Mouse (Mus musculus): Measurements from ENCODE around the gene Il1r1. TPM values are rescaled to one million over a fixed set of nuclear protein-coding genes. Genes with fewer than 3 reads are reported as not detected.

Il1r1 gene
- polyA plus RNA-seq, 1 experiment = 1.9 TPM

DNA sequence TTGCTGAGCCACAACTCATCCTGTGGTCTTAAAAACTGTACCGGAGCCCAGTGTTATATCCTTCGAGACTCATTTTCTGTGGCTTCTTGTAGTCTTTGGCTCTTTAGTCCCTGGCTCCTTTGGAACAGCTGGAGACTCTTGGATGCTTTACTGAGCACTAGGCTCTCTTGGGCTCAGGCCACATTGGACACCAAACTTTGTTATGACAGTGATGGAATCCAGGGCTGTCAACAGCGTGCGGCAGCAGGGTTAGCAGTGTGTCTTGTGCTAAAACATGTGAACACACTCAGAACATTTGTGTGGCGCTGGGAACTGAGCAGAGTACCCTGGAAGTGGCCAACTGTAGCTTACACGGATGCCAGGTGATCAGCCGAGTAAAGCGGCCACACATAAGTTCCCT, 38.8 kb downstream of the Il1r1 start:
- TF ChIP-seq POLR2A (IDR thresholded peaks at IDR 0.05; ENCODE audit: extremely low read depth, insufficient read depth, low read length) = no peak
- TF ChIP-seq CTCF (IDR thresholded peaks at IDR 0.05; ENCODE audit: extremely low read depth, insufficient read depth, low read length) = no peak
- Histone ChIP-seq H3K27ac (ENCODE audit: insufficient read depth, low read length) (no peak overlapping the region), H3K4me1 (ENCODE audit: control insufficient read depth, insufficient read depth, low read length) (0 out of 2 replicates have a peak, but pooled peaks cover 2% of the 10 kb centered on the region), H3K4me3 (ENCODE audit: insufficient read depth, low read length) (no peak overlapping the region)

DNA sequence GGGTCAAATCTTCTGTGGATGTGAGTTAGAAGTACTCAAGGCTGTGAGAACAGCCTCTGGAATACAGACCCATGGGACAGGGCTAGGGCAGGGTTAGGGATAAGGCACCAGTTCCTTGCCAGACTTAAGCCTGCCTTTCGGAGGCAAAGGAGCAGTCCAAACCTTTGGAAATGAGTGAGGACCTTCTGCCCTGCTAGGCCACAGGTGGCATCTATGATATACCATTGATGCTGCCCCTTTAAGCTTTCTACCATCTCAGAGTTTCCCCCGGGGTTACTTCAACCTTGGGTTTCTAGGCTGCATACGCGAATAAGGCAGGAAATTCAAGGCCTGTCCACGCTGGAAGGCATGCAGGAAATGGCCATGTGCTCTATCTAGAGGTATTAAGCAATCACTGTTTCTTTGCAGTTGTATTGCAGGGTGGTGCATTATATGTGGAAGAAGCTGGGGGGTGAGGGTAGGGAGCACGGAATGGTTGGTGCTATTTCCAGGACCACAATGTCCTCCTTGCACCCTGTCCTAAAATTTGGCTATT, 40.5 kb downstream of the Il1r1 start:
- H3K4me3 ChIP-seq (ENCODE audit: insufficient read depth, low read length) = no peak overlapping the region
- 0 out of 2 replicates have a peak, but pooled peaks cover 2% of the 10 kb centered on the region for H3K4me1 ChIP-seq (ENCODE audit: control insufficient read depth, insufficient read depth, low read length)
- no peak overlapping the region for H3K27ac ChIP-seq (ENCODE audit: insufficient read depth, low read length)
- TF ChIP-seq CTCF (IDR thresholded peaks at IDR 0.05; ENCODE audit: extremely low read depth, insufficient read depth, low read length) (no peak), POLR2A (IDR thresholded peaks at IDR 0.05; ENCODE audit: extremely low read depth, insufficient read depth, low read length) (no peak)

DNA sequence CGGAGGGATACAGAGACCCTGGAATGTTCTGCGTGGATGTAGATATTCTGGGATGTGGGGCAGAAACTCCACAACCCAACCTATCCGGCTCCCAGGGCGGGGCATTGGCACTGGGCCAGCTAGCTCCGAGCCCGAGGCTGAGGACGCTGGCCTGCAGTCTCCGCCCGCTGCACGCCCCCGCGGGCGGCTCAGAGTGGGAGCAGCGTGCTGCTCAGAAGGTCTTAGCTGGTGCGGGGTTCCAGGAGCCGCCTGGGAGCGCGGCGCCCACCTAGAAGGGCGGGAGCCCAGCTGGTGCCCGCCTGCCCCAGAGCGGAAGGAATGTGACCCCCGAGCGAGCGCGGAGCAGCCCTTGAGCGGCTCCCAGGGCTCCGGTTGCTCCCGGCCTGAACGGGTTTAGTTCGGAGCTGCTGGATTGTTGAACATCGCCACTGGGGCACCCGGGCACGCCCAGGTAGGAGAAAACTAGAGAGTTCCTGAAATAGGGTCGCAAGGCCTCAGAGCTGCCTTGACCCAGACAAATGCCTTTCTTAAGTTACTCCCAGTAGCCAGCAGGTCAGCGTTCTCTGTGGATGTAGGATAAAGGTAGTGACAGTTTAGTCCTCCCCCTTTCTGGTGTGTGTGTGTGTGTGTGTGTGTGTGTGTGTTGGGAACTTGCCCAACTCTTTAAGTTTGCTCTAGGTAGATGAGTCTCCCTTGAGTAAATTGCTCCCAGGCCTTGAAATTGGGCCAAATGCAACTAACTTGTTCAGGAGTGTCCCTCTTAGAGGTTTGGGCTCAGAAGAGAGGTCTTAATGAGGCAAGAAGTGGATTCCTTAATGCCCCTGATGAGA, 41.8 kb downstream of the Il1r1 start:
- 0 out of 2 replicates have a peak overlapping the region, but pooled peaks have one; percentile 21 for H3K27ac ChIP-seq (ENCODE audit: insufficient read depth, low read length)
- TF ChIP-seq POLR2A (IDR thresholded peaks at IDR 0.05; ENCODE audit: extremely low read depth, insufficient read depth, low read length) (no peak), CTCF (IDR thresholded peaks at IDR 0.05; ENCODE audit: extremely low read depth, insufficient read depth, low read length) (no peak)
- H3K4me1 ChIP-seq (ENCODE audit: control insufficient read depth, insufficient read depth, low read length) = 0 out of 2 replicates have a peak, but pooled peaks cover 2% of the 10 kb centered on the region
- peak overlapping the region; percentile 34 for H3K4me3 ChIP-seq (ENCODE audit: insufficient read depth, low read length)

DNA sequence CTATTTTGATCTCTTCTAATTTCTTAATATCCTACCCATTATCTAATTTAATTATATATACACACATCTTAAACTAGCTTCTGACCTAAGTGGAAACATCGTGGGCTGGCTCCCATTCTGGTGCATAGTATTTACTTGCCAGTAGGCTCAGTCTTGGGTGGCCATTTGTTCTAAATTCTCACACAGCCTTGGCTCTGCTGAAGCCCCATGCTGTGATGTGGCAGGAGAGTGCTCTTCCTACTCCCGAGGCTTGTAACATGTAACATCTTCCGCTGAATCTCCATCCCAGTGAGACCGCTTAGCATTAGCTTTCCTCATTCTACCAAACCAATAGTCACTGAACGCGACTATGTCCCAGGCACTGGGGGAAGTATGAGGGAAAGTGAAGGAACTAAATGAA, 43.0 kb downstream of the Il1r1 start:
- TF ChIP-seq CTCF (IDR thresholded peaks at IDR 0.05; ENCODE audit: extremely low read depth, insufficient read depth, low read length) (no peak), POLR2A (IDR thresholded peaks at IDR 0.05; ENCODE audit: extremely low read depth, insufficient read depth, low read length) (no peak)
- no peak overlapping the region for H3K27ac ChIP-seq (ENCODE audit: insufficient read depth, low read length)
- 0 out of 2 replicates have a peak, but pooled peaks cover 2% of the 10 kb centered on the region for H3K4me1 ChIP-seq (ENCODE audit: control insufficient read depth, insufficient read depth, low read length)
- no peak overlapping the region for H3K4me3 ChIP-seq (ENCODE audit: insufficient read depth, low read length)

DNA sequence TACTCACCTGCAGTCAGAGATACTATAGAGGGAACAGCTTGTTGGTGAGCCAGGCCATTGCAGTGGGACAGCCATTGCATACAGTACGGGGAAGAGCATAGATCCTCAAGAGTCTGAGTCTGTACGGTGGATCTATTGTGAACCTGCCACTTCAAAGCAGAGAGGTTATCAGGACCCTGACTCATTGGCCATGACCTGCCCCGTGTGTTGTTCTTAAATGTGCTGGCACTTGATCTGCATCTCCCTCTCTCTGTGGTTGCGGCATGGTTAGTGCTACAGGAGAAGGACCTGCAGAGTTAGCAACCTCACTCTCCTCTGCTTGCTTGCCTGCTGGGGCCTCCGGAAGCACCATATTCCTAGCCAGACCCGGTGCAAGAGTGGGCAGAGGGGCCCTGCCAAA, 43.7 kb downstream of the Il1r1 start:
- Histone ChIP-seq H3K4me3 (ENCODE audit: insufficient read depth, low read length) (no peak overlapping the region), H3K4me1 (ENCODE audit: control insufficient read depth, insufficient read depth, low read length) (0 out of 2 replicates have a peak, but pooled peaks cover 2% of the 10 kb centered on the region), H3K27ac (ENCODE audit: insufficient read depth, low read length) (no peak overlapping the region)
- TF ChIP-seq POLR2A (IDR thresholded peaks at IDR 0.05; ENCODE audit: extremely low read depth, insufficient read depth, low read length) = no peak
- no peak for TF ChIP-seq CTCF (IDR thresholded peaks at IDR 0.05; ENCODE audit: extremely low read depth, insufficient read depth, low read length)

DNA sequence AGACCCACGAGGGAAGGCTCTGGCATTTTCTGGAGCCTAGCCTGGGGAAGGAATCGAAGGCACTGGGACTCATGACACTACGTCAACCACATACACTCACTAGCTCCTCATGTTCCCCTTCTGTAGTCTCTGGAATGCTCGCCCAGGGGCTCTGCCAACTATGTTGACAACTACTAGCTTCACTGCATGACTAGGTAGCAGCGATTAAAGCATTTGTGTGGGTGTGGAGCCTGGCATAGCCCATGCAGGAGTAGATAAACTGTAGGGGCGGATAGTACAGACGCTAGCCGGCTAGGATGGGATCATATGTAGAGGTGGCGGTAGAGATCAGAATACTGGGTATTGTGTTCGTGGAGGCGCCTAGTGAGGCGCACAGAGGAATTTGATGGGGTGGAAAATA, 45.5 kb downstream of the Il1r1 start:
- Histone ChIP-seq H3K27ac (ENCODE audit: insufficient read depth, low read length) (no peak overlapping the region), H3K4me3 (ENCODE audit: insufficient read depth, low read length) (no peak overlapping the region), H3K4me1 (ENCODE audit: control insufficient read depth, insufficient read depth, low read length) (0 out of 2 replicates have a peak, but pooled peaks cover 2% of the 10 kb centered on the region)
- TF ChIP-seq POLR2A (IDR thresholded peaks at IDR 0.05; ENCODE audit: extremely low read depth, insufficient read depth, low read length) = no peak
- no peak for TF ChIP-seq CTCF (IDR thresholded peaks at IDR 0.05; ENCODE audit: extremely low read depth, insufficient read depth, low read length)

DNA sequence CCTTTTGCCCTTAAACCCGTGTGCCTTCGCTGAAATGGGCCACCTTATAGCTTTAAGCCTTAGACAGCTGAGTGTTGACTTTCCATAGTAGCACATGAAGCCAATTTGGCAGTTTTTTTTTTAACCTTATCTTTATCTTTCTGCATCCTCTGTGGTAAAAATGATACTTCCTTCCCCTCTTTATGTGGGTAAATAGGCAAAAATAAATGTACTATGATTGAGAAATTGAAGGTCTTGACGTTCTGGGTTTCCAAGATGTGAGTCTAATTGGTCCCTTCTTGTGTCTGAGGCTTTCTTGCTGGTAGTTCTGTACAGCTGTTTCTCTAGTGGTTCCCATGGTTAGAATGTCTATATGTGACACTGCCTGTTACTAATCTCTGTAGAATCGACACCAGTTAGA, 46.2 kb downstream of the Il1r1 start:
- Histone ChIP-seq H3K4me3 (ENCODE audit: insufficient read depth, low read length) (no peak overlapping the region), H3K27ac (ENCODE audit: insufficient read depth, low read length) (no peak overlapping the region), H3K4me1 (ENCODE audit: control insufficient read depth, insufficient read depth, low read length) (0 out of 2 replicates have a peak, but pooled peaks cover under 1% of the 10 kb centered on the region)
- no peak for TF ChIP-seq CTCF (IDR thresholded peaks at IDR 0.05; ENCODE audit: extremely low read depth, insufficient read depth, low read length)

DNA sequence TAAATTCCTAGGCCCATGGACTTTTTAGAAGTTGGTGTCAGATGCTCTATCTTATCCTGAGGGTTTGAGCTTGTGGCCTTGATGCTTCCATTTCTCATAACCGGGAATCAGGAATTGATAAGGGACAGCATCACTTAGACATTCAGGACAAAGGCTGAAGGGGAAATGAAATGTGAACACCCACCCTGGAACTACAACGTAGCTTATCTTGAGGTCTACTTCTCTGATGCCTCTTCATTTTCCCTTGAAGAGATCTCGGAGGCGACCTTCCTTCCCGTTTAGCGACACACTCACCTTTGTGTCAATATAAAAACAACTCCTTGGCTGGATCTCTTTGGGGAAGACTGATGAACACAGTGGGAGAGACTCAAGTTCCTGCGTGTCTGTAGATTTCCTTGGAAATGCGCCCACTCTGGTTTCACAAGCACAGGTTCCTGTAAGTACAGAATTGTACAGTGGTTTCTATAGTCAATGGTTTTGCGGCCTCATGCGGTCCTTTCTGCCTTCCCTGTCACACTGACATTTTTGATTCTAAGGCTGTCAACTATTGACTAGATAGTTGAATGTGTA, 46.7 kb downstream of the Il1r1 start:
- Histone ChIP-seq H3K27ac (ENCODE audit: insufficient read depth, low read length) (no peak overlapping the region), H3K4me1 (ENCODE audit: control insufficient read depth, insufficient read depth, low read length) (no peaks in the 10 kb centered on the region), H3K4me3 (ENCODE audit: insufficient read depth, low read length) (no peak overlapping the region)
- TF ChIP-seq POLR2A (IDR thresholded peaks at IDR 0.05; ENCODE audit: extremely low read depth, insufficient read depth, low read length) (no peak), CTCF (IDR thresholded peaks at IDR 0.05; ENCODE audit: extremely low read depth, insufficient read depth, low read length) (no peak)

DNA sequence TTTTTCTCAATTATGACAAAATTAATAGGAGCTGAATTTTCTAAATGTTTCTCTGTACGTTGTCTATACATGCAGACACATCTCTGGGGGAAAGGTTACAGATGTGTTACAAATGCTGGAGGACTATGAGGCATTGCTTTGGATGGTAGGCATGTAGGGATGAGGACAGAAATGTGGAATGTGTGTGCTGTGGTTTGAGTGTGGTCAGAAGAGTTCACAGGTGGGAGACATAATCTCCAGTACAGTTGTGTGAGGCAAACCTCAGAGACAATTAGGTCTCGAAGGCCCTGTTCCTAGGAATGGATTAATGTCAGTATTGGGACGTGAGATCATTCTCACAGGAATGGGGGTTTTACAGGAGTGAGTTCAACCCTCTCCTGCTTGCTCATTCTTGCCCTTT, 47.3 kb downstream of the Il1r1 start:
- Histone ChIP-seq H3K4me1 (ENCODE audit: control insufficient read depth, insufficient read depth, low read length) (no peaks in the 10 kb centered on the region), H3K27ac (ENCODE audit: insufficient read depth, low read length) (no peak overlapping the region), H3K4me3 (ENCODE audit: insufficient read depth, low read length) (no peak overlapping the region)
- TF ChIP-seq POLR2A (IDR thresholded peaks at IDR 0.05; ENCODE audit: extremely low read depth, insufficient read depth, low read length) = no peak

DNA sequence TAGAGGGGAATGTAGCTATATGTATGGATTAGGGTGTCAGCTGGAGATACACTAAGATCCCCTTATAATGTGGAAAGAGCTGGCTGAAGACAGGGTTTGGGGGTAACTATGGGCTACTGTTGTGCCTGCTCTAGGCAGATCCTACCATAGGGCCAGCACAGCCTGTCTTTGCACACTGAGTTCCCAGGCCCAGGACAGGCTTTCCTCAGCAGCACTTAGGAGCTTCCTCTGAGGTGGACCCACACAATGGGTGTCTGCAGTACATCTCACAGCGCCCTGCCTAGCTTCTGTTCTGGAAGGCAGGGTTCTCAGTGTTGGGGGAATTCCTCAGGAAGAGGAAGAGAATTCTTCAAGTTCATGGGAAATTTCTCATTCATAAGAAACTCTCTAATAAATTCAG, 48.6 kb downstream of the Il1r1 start:
- no peak overlapping the region for H3K4me3 ChIP-seq (ENCODE audit: insufficient read depth, low read length)
- TF ChIP-seq CTCF (IDR thresholded peaks at IDR 0.05; ENCODE audit: extremely low read depth, insufficient read depth, low read length) = no peak
- no peak for TF ChIP-seq POLR2A (IDR thresholded peaks at IDR 0.05; ENCODE audit: extremely low read depth, insufficient read depth, low read length)
- no peak overlapping the region for H3K27ac ChIP-seq (ENCODE audit: insufficient read depth, low read length)
- no peaks in the 10 kb centered on the region for H3K4me1 ChIP-seq (ENCODE audit: control insufficient read depth, insufficient read depth, low read length)
